Mouse (Mus musculus): ENCODE measurements at regions not wholly inside any gene's neighbourhood (a gene's known extent, or its start where the extent isn't known, plus 50 kb on each side); places are given as distances from the start of the nearest gene placed in this dataset.

DNA sequence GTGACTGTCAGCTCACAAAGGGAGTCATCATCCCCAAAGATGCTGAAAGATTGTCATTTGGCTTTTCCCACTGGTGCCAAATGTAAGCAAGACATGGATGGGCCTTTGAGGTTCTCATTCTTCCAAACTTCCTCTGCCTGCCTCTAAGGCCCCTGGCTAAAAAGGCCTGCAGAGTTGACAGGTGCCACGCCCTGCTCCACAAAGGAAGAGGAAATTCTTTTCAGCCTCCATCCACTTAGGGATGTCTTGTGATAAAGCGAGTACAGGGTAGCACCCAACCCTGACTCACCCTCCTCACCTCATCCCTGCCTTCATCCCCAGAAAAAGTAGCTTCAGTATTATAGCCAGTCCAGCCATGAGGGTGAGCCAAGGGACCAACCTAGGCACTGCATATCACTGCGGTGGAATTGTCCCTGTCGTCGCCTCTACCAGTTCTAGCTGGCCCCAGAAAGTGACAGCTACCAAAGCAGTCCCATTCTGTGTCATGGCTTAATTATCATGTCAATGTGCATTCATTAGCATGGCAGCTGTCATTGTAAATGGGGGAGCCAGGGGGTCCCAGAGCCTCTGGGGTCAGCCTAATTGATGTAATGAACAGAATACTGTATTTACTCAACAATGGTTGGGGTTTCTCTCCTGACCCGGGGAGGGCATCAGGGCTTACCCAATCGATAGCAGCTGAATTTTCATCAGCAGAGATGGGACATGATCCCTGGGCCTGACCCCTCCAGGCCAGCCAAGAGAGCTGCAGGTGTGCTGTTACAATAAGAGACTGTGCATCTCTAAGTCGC is 104.5 kb upstream of the Tbx20 start:
- 76% methylated on average over 8 of the region's 8 CpGs for WGBS
- Histone ChIP-seq H3K36me3 (ENCODE audit: control insufficient read depth, insufficient read depth, low read length) (no peaks in the 10 kb centered on the region), H3K4me3 (ENCODE audit: control insufficient read depth, insufficient read depth, low read length) (no peak overlapping the region), H3K27me3 (ENCODE audit: control insufficient read depth, insufficient read depth, low read length) (no peaks in the 10 kb centered on the region), H3K27ac (ENCODE audit: control insufficient read depth, insufficient read depth, low read length) (peak overlapping the region; percentile 31; the same call in 1 of the 2 replicates), H3K4me1 (replicated peaks; ENCODE audit: control insufficient read depth, insufficient read depth, low read length) (peaks cover 18% of the 10 kb centered on the region)
- DNase-seq: no peak
- TF ChIP-seq POLR2A (IDR thresholded peaks at IDR 0.05; ENCODE audit: control insufficient read depth, extremely low read depth, insufficient read depth, low read length, poor library complexity): no peak
- no peak for TF ChIP-seq CTCF (IDR thresholded peaks at IDR 0.05; ENCODE audit: borderline replicate concordance, control insufficient read depth, extremely low read depth, insufficient read depth, low read length, poor library complexity)

DNA sequence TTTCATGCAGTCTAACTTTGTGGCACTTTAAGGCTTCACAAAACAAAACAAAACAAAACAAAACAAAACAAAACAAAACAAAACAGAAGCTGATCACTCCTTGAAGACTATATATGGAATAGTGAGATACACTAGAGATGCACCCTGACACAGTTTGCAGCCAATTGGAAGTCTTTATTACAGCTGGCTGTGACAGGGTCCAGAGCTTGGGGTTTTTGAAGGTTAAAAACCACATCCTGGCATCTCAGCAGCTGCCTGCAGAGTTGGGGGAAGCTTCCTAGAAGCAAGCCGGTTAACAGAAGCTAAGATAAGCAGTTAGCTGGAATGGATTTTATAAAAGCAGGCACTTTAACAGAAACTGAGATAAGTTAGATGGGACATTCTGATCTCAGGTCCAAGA is 105.6 kb upstream of the Tbx20 start:
- H3K36me3 ChIP-seq (ENCODE audit: control insufficient read depth, insufficient read depth, low read length): no peaks in the 10 kb centered on the region
- 6% methylated on average over 1 of the region's 1 CpGs for WGBS
- H3K27ac ChIP-seq (ENCODE audit: control insufficient read depth, insufficient read depth, low read length): no peak overlapping the region; the same call in 1 of the 2 replicates
- no peak for DNase-seq
- TF ChIP-seq CTCF (IDR thresholded peaks at IDR 0.05; ENCODE audit: borderline replicate concordance, control insufficient read depth, extremely low read depth, insufficient read depth, low read length, poor library complexity) (no peak), POLR2A (IDR thresholded peaks at IDR 0.05; ENCODE audit: control insufficient read depth, extremely low read depth, insufficient read depth, low read length, poor library complexity) (no peak)
- peaks cover 18% of the 10 kb centered on the region for H3K4me1 ChIP-seq (replicated peaks; ENCODE audit: control insufficient read depth, insufficient read depth, low read length)
- no peaks in the 10 kb centered on the region for H3K27me3 ChIP-seq (ENCODE audit: control insufficient read depth, insufficient read depth, low read length)
- H3K4me3 ChIP-seq (ENCODE audit: control insufficient read depth, insufficient read depth, low read length): no peak overlapping the region

- peaks cover 5% of the 10 kb centered on the region for H3K4me1 ChIP-seq (replicated peaks; ENCODE audit: control insufficient read depth, insufficient read depth, low read length)
- WGBS: 79% methylated on average over 3 of the region's 3 CpGs
- H3K4me3 ChIP-seq (ENCODE audit: control insufficient read depth, insufficient read depth, low read length): no peak overlapping the region
- no peak overlapping the region for H3K27ac ChIP-seq (ENCODE audit: control insufficient read depth, insufficient read depth, low read length)
- DNase-seq: no peak
- no peaks in the 10 kb centered on the region for H3K27me3 ChIP-seq (ENCODE audit: control insufficient read depth, insufficient read depth, low read length)
- H3K36me3 ChIP-seq (ENCODE audit: control insufficient read depth, insufficient read depth, low read length): no peaks in the 10 kb centered on the region
- TF ChIP-seq POLR2A (IDR thresholded peaks at IDR 0.05; ENCODE audit: control insufficient read depth, extremely low read depth, insufficient read depth, low read length, poor library complexity) (no peak), CTCF (IDR thresholded peaks at IDR 0.05; ENCODE audit: borderline replicate concordance, control insufficient read depth, extremely low read depth, insufficient read depth, low read length, poor library complexity) (no peak)
These were observed 109.9 kb upstream of the Tbx20 start for GRCm38 (mm10) chr9:24884011-24884410.

GRCm38 (mm10) chr9:24888282-24888681 is 114.2 kb upstream of the Tbx20 start:
- H3K4me3 ChIP-seq (ENCODE audit: control insufficient read depth, insufficient read depth, low read length): no peak overlapping the region
- no peak for DNase-seq
- no peak for TF ChIP-seq POLR2A (IDR thresholded peaks at IDR 0.05; ENCODE audit: control insufficient read depth, extremely low read depth, insufficient read depth, low read length, poor library complexity)
- TF ChIP-seq CTCF (IDR thresholded peaks at IDR 0.05; ENCODE audit: borderline replicate concordance, control insufficient read depth, extremely low read depth, insufficient read depth, low read length, poor library complexity): no peak
- H3K27me3 ChIP-seq (ENCODE audit: control insufficient read depth, insufficient read depth, low read length): no peaks in the 10 kb centered on the region
- H3K36me3 ChIP-seq (ENCODE audit: control insufficient read depth, insufficient read depth, low read length): no peaks in the 10 kb centered on the region
- no peak overlapping the region for H3K27ac ChIP-seq (ENCODE audit: control insufficient read depth, insufficient read depth, low read length)
- 87% methylated on average over 9 of the region's 9 CpGs for WGBS
- no peaks in the 10 kb centered on the region for H3K4me1 ChIP-seq (replicated peaks; ENCODE audit: control insufficient read depth, insufficient read depth, low read length)

GRCm38 (mm10) chr9:24896498-24897261 is 122.6 kb upstream of the Tbx20 start:
- WGBS: 91% methylated on average over 13 of the region's 13 CpGs
- H3K4me3 ChIP-seq (ENCODE audit: control insufficient read depth, insufficient read depth, low read length): no peak overlapping the region
- H3K4me1 ChIP-seq (replicated peaks; ENCODE audit: control insufficient read depth, insufficient read depth, low read length): no peaks in the 10 kb centered on the region
- DNase-seq: no peak
- no peak overlapping the region for H3K27ac ChIP-seq (ENCODE audit: control insufficient read depth, insufficient read depth, low read length)
- H3K27me3 ChIP-seq (ENCODE audit: control insufficient read depth, insufficient read depth, low read length): no peaks in the 10 kb centered on the region
- TF ChIP-seq POLR2A (IDR thresholded peaks at IDR 0.05; ENCODE audit: control insufficient read depth, extremely low read depth, insufficient read depth, low read length, poor library complexity): no peak
- H3K36me3 ChIP-seq (ENCODE audit: control insufficient read depth, insufficient read depth, low read length): no peaks in the 10 kb centered on the region

GRCm38 (mm10) chr9:24899206-24899928 is 125.3 kb upstream of the Tbx20 start:
- Histone ChIP-seq H3K36me3 (ENCODE audit: control insufficient read depth, insufficient read depth, low read length) (no peaks in the 10 kb centered on the region), H3K27ac (ENCODE audit: control insufficient read depth, insufficient read depth, low read length) (no peak overlapping the region), H3K27me3 (ENCODE audit: control insufficient read depth, insufficient read depth, low read length) (no peaks in the 10 kb centered on the region), H3K4me1 (replicated peaks; ENCODE audit: control insufficient read depth, insufficient read depth, low read length) (no peaks in the 10 kb centered on the region), H3K4me3 (ENCODE audit: control insufficient read depth, insufficient read depth, low read length) (no peak overlapping the region)
- TF ChIP-seq POLR2A (IDR thresholded peaks at IDR 0.05; ENCODE audit: control insufficient read depth, extremely low read depth, insufficient read depth, low read length, poor library complexity): no peak
- TF ChIP-seq CTCF (IDR thresholded peaks at IDR 0.05; ENCODE audit: borderline replicate concordance, control insufficient read depth, extremely low read depth, insufficient read depth, low read length, poor library complexity): no peak
- 59% methylated on average over 7 of the region's 7 CpGs for WGBS
- no peak for DNase-seq
